8 mouse cellular contexts compared by ENCODE assay signal in genomic region chr12:86681626-86682025, GRCm38 (mm10). TPM values are rescaled to one million over a fixed set of nuclear protein-coding genes. Genes with fewer than 3 reads are reported as not detected.
DNase-seq lines count a peak whose midpoint lies in the region; ATAC-seq and TF ChIP-seq lines count a peak whose summit lies in the region.
"Had no signal": no experiment of that assay in that cellular context is flagged by ENCODE, and none has a peak within 500 bp of the region (broad histone marks: within the 10 kb centered on the region; RNA-seq: fewer than 3 reads in every experiment).

No protein-coding gene starts in this region.

- H3K9ac ChIP-seq in intestine, embryonic 15.5 days = no peak overlapping the region
- H3K9ac ChIP-seq in intestine, postnatal 0 days (ENCODE audit: low read depth, low read length) = no peak overlapping the region
- H3K9ac ChIP-seq in embryonic facial prominence, embryonic 11.5 days (replicated peaks; ENCODE audit: low read length) = no peak overlapping the region
- H3K9ac ChIP-seq in forebrain, embryonic 13.5 days = no peak overlapping the region
- H3K9ac ChIP-seq in midbrain, embryonic 14.5 days (replicated peaks; ENCODE audit: low read length) = no peak overlapping the region; the same call in 1 of the 2 replicates
- H3K9ac ChIP-seq: liver, embryonic 13.5 days had no signal

- WGBS in intestine, embryonic 15.5 days = 82% methylated on average over 9 of the region's 9 CpGs
- WGBS in intestine, postnatal 0 days = 83% methylated on average over 9 of the region's 9 CpGs
- WGBS in embryonic facial prominence, embryonic 11.5 days = 92% methylated on average over 9 of the region's 9 CpGs
- 93% methylated on average over 9 of the region's 9 CpGs for WGBS in forebrain, embryonic 13.5 days
- WGBS in midbrain, embryonic 14.5 days = 90% methylated on average over 9 of the region's 9 CpGs

- no peaks in the 10 kb centered on the region for H3K27me3 ChIP-seq in intestine, embryonic 15.5 days (replicated peaks)
- peaks cover 18% of the 10 kb centered on the region for H3K27me3 ChIP-seq in intestine, postnatal 0 days (replicated peaks; ENCODE audit: control insufficient read depth, insufficient read depth, low read length)
- no peaks in the 10 kb centered on the region for H3K27me3 ChIP-seq in embryonic facial prominence, embryonic 11.5 days (ENCODE audit: control insufficient read depth, insufficient read depth, low read length)
- H3K27me3 ChIP-seq in forebrain, embryonic 13.5 days = peaks cover 6% of the 10 kb centered on the region
- H3K27me3 ChIP-seq in midbrain, embryonic 14.5 days (ENCODE audit: control insufficient read depth, insufficient read depth, low read length) = no peaks in the 10 kb centered on the region

- H3K36me3 ChIP-seq in intestine, embryonic 15.5 days = no peaks in the 10 kb centered on the region
- no peaks in the 10 kb centered on the region for H3K36me3 ChIP-seq in intestine, postnatal 0 days (ENCODE audit: control insufficient read depth, insufficient read depth)
- H3K36me3 ChIP-seq in embryonic facial prominence, embryonic 11.5 days (replicated peaks; ENCODE audit: control insufficient read depth, insufficient read depth, low read depth, low read length) = peaks cover 1% of the 10 kb centered on the region
- peaks cover 35% of the 10 kb centered on the region for H3K36me3 ChIP-seq in forebrain, embryonic 13.5 days (ENCODE audit: poor library complexity, severe bottlenecking)
- peaks cover 31% of the 10 kb centered on the region for H3K36me3 ChIP-seq in midbrain, embryonic 14.5 days (ENCODE audit: control insufficient read depth, insufficient read depth, low read length)
- H3K36me3 ChIP-seq: liver, embryonic 13.5 days had no signal

- H3K9me3 ChIP-seq in intestine, embryonic 15.5 days = no peaks in the 10 kb centered on the region
- no peaks in the 10 kb centered on the region for H3K9me3 ChIP-seq in intestine, postnatal 0 days (ENCODE audit: control insufficient read depth)
- no peaks in the 10 kb centered on the region for H3K9me3 ChIP-seq in embryonic facial prominence, embryonic 11.5 days (replicated peaks; ENCODE audit: control insufficient read depth, low read length)
- H3K9me3 ChIP-seq in forebrain, embryonic 13.5 days (replicated peaks) = no peaks in the 10 kb centered on the region
- H3K9me3 ChIP-seq in midbrain, embryonic 14.5 days (ENCODE audit: control insufficient read depth, low read length) = no peaks in the 10 kb centered on the region
- H3K9me3 ChIP-seq: liver, embryonic 13.5 days had no signal

- no peak for TF ChIP-seq CTCF in intestine, postnatal 0 days (IDR thresholded peaks at IDR 0.05; ENCODE audit: low read depth)

- no peak for DNase-seq in embryonic facial prominence, embryonic 11.5 days (ENCODE audit: low spot score)
- no peak for DNase-seq in midbrain, embryonic 14.5 days
- DNase-seq in adrenal gland, adult (ENCODE audit: inconsistent age in 2 of 2, low spot score in 1 of 2) = no peak
- no peak for DNase-seq in spleen, postnatal 10 days (ENCODE audit: low spot score in 2 of 2)
- DNase-seq: liver, embryonic 13.5 days had no signal

- H3K27ac ChIP-seq in intestine, embryonic 15.5 days = no peak overlapping the region
- H3K27ac ChIP-seq in intestine, postnatal 0 days (ENCODE audit: low read depth, low read length) = no peak overlapping the region
- H3K27ac ChIP-seq in embryonic facial prominence, embryonic 11.5 days (replicated peaks; ENCODE audit: low read depth, low read length) = no peak overlapping the region
- H3K27ac ChIP-seq in forebrain, embryonic 13.5 days = no peak overlapping the region
- H3K27ac ChIP-seq in midbrain, embryonic 14.5 days (replicated peaks; ENCODE audit: low read depth, low read length) = no peak overlapping the region
- H3K27ac ChIP-seq: liver, embryonic 13.5 days had no signal

- ATAC-seq in intestine, embryonic 15.5 days = no peak
- no peak for ATAC-seq in intestine, postnatal 0 days
- no peak for ATAC-seq in embryonic facial prominence, embryonic 11.5 days (replicated peaks; ENCODE audit: insufficient number of reproducible peaks, low FRiP score, low TSS enrichment, low read depth)
- no peak for ATAC-seq in forebrain, embryonic 13.5 days
- ATAC-seq in midbrain, embryonic 14.5 days (ENCODE audit: low FRiP score, low TSS enrichment) = no peak

- 0 out of 2 replicates have a peak overlapping the region, but pooled peaks have one; percentile 4 for H3K4me2 ChIP-seq in intestine, embryonic 15.5 days (replicated peaks)
- H3K4me2 ChIP-seq in intestine, postnatal 0 days (replicated peaks; ENCODE audit: low read depth) = no peak overlapping the region
- H3K4me2 ChIP-seq in embryonic facial prominence, embryonic 11.5 days (ENCODE audit: low read depth, low read length) = peak overlapping the region; percentile 24; the same call in 1 of the 2 replicates
- peak overlapping the region; percentile 85 for H3K4me2 ChIP-seq in forebrain, embryonic 13.5 days
- peak overlapping the region; percentile 95 for H3K4me2 ChIP-seq in midbrain, embryonic 14.5 days (ENCODE audit: low read length)

- no peak overlapping the region for H3K4me3 ChIP-seq in intestine, embryonic 15.5 days (replicated peaks)
- H3K4me3 ChIP-seq in intestine, postnatal 0 days (ENCODE audit: low read depth, low read length) = no peak overlapping the region
- H3K4me3 ChIP-seq in embryonic facial prominence, embryonic 11.5 days (ENCODE audit: low read depth, low read length) = no peak overlapping the region
- H3K4me3 ChIP-seq in forebrain, embryonic 13.5 days = peak overlapping the region; percentile 94
- peak overlapping the region; percentile 99 for H3K4me3 ChIP-seq in midbrain, embryonic 14.5 days (replicated peaks; ENCODE audit: low read depth, low read length)

- peaks cover 15% of the 10 kb centered on the region for H3K4me1 ChIP-seq in intestine, embryonic 15.5 days (replicated peaks)
- no peaks in the 10 kb centered on the region; the same call in 1 of the 2 replicates for H3K4me1 ChIP-seq in intestine, postnatal 0 days (replicated peaks; ENCODE audit: control insufficient read depth, insufficient read depth, low read length)
- H3K4me1 ChIP-seq in embryonic facial prominence, embryonic 11.5 days (ENCODE audit: control insufficient read depth, insufficient read depth, low read length) = no peaks in the 10 kb centered on the region
- peaks cover 44% of the 10 kb centered on the region for H3K4me1 ChIP-seq in forebrain, embryonic 13.5 days
- H3K4me1 ChIP-seq in midbrain, embryonic 14.5 days (ENCODE audit: control insufficient read depth, insufficient read depth, low read length) = peaks cover 35% of the 10 kb centered on the region

RNA-seq across cellular contexts. Expression of gene Vash1, which starts 3.1 kb away (rescaled TPM):
- polyA plus RNA-seq in intestine, embryonic 15.5 days (2015; fragmentation: Nextera tagmentation; extraction: Ambion mirVana) = 7.8 and 9.1 TPM in 2 replicates
- 4.1 and 5.4 TPM in 2 replicates for polyA plus RNA-seq in intestine, postnatal 0 days (2015; fragmentation: Nextera tagmentation; extraction: Ambion mirVana)
- 10.4 and 12.3 TPM in 2 replicates for polyA plus RNA-seq in embryonic facial prominence, embryonic 11.5 days (2014; fragmentation: Nextera tagmentation; extraction: Ambion mirVana)
- 33.6 and 38.2 TPM in 2 replicates for polyA plus RNA-seq in forebrain, embryonic 13.5 days (2015; fragmentation: Nextera tagmentation; extraction: Ambion mirVana)
- 32.0 and 34.0 TPM in 2 replicates for polyA plus RNA-seq in midbrain, embryonic 14.5 days (2014; fragmentation: Nextera tagmentation; extraction: Ambion mirVana)

RNA-seq across cellular contexts. Expression of gene Angel1, which starts 44.6 kb away (rescaled TPM):
- polyA plus RNA-seq in intestine, embryonic 15.5 days (2015; fragmentation: Nextera tagmentation; extraction: Ambion mirVana) = 5.2 and 5.6 TPM in 2 replicates
- 1.6 and 2.2 TPM in 2 replicates for polyA plus RNA-seq in intestine, postnatal 0 days (2015; fragmentation: Nextera tagmentation; extraction: Ambion mirVana)
- polyA plus RNA-seq in embryonic facial prominence, embryonic 11.5 days (2014; fragmentation: Nextera tagmentation; extraction: Ambion mirVana) = 10.9 and 12.6 TPM in 2 replicates
- 9.8 and 11.3 TPM in 2 replicates for polyA plus RNA-seq in forebrain, embryonic 13.5 days (2015; fragmentation: Nextera tagmentation; extraction: Ambion mirVana)
- 11.3 and 11.5 TPM in 2 replicates for polyA plus RNA-seq in midbrain, embryonic 14.5 days (2014; fragmentation: Nextera tagmentation; extraction: Ambion mirVana)

RNA-seq across cellular contexts. Expression of gene Lrrc74a, which starts 52.5 kb away (rescaled TPM):
- polyA plus RNA-seq in intestine, embryonic 15.5 days (2015; fragmentation: Nextera tagmentation; extraction: Ambion mirVana) = not detected in 2 replicates
- not detected in 2 replicates for polyA plus RNA-seq in intestine, postnatal 0 days (2015; fragmentation: Nextera tagmentation; extraction: Ambion mirVana)
- not detected in 2 replicates for polyA plus RNA-seq in embryonic facial prominence, embryonic 11.5 days (2014; fragmentation: Nextera tagmentation; extraction: Ambion mirVana)
- polyA plus RNA-seq in forebrain, embryonic 13.5 days (2015; fragmentation: Nextera tagmentation; extraction: Ambion mirVana) = not detected in 2 replicates
- not detected in 2 replicates for polyA plus RNA-seq in midbrain, embryonic 14.5 days (2014; fragmentation: Nextera tagmentation; extraction: Ambion mirVana)
- polyA plus RNA-seq: liver, embryonic 13.5 days had no signal

Comparison
In these comparisons a context has a peak if more than half of its experiments do, and no peak if none do; other contexts are left out.
1. H3K4me3 ChIP-seq: peak in forebrain, embryonic 13.5 days (single experiment) and midbrain, embryonic 14.5 days (single experiment); none in intestine, embryonic 15.5 days (single experiment), intestine, postnatal 0 days (single experiment) and embryonic facial prominence, embryonic 11.5 days (single experiment).